Mouse (Mus musculus) adrenal gland, adult 2 months (tissue): ENCODE results near the gene Mcf2l. TPM values are rescaled to one million over a fixed set of nuclear protein-coding genes. Genes with fewer than 3 reads are reported as not detected.
A peak's percentile ranks its signal among the peaks of the same experiment; 100 is the strongest.

Source experiments
- DNase-seq: peaks from one replicate; pipeline ENCODE4 v3.0.0; 2021
- polyA plus RNA-seq: library from polyadenylated mRNA; depleted of rRNA; stranded (reverse); fragments of >200 nt; gene quantifications from 2 replicates; pipeline ENCODE4 v1.2.3, GENCODE M21; 2012
- total RNA-seq, 2 experiments: library from RNA; stranded (reverse); gene quantifications; 2 replicates each; pipeline ENCODE4 v1.2.3; 2021

Mcf2l gene
- total and polyA plus RNA-seq, 3 experiments: 9.6 to 25.4 (median 24.0) TPM

DNA sequence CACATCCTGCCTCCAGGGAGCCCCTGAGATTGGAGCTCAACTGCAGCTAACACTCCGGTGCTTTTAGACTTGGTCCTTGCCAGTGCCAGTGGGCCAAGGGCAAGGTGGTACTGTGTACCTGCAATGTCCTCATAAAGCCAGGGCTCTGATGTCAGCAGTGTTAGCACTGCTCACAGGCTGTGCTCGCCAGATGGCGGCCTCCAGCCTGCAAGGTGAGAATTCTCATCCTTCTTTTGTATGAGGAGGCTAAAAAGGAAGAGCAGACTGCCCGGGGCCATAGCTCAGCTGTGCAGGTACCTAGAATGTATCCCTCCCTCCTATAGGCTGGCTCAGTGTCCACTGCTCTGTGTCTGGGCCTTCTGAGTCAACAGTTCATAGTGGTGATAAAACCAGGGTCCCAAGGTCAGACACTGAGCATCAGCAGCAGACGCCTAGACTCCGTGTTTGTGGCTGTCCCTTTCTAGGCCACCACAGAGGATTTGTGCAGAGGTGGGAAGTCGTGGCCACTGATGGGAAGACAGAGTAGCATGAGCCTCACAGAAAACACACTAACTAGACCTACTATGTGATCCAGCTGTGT, 77.5 kb downstream of the Mcf2l start:
- DNase-seq: peak; percentile 28

DNA sequence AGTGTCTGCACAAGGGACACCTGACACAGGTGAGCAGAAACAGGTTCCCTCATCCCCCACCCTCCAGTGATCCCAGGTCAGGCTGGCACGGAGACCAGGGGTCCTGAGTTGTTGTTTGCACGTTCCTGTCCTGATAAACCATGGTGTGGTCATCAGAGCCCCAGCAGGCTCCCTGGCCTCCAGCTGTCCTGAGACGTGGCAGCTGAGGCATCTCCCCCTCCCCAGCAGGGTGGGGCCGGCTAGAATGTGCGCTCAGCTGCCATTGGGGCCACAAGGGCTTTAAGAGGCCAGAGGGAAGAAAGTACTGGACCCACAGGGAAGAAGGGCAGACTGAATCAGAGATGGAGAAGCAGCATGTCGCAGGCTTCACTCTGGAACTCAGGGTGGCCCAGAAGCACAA, 79.1 kb downstream of the Mcf2l start:
- DNase-seq: no peak

- no peak for DNase-seq
These were observed 81.8 kb downstream of the Mcf2l start for GRCm38 (mm10) chr8:12955362-12955879.

- no peak for DNase-seq
These were observed 82.3 kb downstream of the Mcf2l start for GRCm38 (mm10) chr8:12955880-12956279.

DNA sequence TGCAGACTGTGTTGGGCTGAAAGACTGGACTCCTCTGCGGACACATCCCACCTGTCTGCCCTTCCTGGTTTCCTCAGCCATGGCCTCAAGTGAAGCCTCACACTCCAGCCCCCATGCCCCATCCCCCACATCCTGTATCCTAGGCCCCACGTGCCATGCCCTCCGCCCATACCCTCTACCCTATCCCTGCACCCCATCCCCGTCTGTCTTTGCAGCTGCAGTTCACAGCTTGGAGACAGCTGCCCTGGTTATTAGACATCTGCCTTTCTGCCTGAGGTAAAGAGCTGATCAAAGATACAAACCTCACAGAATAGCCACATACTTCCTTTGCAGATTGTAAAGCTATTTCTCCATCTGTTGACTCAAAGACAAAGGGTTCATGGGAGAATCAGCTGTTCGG, 83.3 kb downstream of the Mcf2l start:
- DNase-seq: no peak

DNA sequence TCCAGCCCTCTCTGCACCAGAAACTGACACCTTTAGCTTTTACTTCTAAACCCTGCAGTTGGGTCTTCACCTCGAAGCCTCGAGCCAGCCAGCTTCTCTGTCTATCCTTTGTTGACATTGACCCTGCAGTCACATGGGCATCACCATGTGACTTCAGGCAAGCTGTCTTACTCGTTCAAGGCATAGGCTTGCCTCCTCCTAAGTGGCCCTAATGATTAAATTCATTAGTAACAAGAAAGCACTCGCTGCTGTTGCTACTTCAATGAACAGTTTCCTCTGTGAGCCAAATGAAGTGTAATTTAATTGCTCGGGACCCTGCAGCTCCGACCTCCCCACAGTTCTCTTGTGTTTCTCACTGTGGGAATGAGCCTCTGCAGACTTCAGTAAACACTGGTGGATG, 83.8 kb downstream of the Mcf2l start:
- no peak for DNase-seq

DNA sequence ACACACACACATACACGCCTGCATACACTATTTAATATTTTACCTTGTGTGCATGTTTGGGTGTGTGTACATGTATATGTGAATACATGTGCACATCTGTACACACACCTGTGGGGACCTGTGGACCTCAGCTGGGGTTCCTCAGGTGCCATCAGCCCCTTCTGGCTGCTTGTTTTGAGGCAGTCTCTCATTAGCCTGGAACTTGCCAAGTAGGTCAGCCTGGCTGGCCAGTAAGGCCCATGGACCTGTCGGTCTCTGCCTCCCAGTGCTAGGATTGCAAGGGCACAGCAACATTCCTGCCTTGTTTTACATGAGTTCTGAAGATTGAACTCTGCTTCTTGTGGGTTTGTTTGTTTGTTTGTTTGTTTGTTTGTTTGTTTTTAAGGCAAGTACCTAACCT, 87.0 kb downstream of the Mcf2l start:
- DNase-seq: no peak

GRCm38 (mm10) chr8:12961211-12961610, 87.6 kb downstream of the Mcf2l start:
- no peak for DNase-seq

DNA sequence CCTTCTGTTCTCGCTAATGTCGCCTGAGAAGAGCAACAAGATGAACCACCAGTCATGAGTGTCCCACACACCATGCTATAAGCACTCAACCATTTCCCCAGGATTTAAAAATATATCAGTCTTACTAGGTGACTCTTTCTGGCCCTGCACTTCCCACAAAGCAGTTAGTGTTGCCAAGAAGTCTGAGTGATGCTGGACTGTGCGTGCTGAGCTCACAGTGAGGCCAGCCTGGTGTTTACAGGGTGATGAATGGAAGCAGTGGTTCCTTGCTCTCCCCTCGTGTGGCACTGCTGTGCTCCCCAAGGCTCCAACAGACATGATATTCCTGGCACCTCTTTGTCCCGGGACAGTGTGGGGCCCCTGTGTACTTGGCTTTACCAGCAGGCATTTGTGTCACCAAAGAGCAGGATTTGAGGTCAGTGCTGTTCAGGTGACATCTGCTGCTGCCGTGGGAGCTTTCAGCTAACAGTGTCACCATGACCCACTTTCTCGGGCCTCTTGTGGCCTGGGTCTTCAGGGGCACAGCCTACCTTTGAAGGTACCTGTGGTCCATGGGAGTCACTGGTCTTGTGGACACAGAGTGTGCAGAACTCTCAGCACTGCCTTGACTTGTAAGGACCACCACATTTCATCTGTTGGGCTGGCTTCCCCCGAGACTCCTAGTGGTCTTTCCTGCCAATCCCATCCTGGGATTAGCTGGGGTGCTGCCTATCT, 88.4 kb downstream of the Mcf2l start:
- no peak for DNase-seq

DNA sequence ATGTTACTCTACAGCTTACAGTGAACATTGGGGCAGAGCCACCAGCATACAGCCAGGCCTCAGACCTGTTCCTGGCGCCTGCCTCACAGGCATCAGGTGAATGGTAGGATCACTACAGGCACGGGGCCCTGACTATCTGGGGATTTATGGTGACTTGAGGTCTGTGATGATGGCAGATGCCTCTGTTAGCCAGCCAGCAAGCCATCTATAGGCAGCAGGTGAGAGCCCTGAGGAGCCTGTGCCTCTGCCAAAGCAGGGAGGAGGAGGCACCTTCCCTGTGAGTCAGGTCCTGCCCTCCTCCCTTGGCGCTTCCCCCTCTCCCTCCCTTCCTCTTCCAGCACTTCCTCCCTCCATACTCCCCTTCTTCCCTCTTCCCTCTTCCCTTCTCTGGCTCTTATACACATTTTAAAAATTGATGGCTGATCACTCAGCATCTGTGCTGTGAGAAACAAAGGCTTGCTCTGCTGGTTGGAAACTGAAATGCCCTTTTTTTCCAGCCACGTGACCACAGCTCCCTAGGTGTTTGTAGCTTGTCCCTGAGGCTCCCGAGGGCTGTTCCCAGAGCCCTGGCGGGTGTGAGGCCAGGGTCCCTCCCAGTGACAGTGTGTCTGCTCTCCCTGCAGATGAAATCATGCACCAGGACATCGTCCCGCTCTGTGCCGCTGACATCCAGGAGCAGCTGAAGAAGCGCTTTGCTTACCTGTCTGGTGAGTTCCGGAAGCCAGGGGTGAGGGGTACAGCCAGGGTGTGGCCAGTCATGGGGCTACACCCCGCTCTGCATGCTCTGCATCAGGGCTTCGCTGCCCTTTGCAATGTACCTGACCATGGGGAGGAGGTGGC, 89.2 kb downstream of the Mcf2l start:
- no peak for DNase-seq

GRCm38 (mm10) chr8:12976290-12976689, 102.7 kb downstream of the Mcf2l start:
- no peak for DNase-seq

- no peak for DNase-seq
These were observed 103.1 kb downstream of the Mcf2l start for GRCm38 (mm10) chr8:12976723-12977122.

DNA sequence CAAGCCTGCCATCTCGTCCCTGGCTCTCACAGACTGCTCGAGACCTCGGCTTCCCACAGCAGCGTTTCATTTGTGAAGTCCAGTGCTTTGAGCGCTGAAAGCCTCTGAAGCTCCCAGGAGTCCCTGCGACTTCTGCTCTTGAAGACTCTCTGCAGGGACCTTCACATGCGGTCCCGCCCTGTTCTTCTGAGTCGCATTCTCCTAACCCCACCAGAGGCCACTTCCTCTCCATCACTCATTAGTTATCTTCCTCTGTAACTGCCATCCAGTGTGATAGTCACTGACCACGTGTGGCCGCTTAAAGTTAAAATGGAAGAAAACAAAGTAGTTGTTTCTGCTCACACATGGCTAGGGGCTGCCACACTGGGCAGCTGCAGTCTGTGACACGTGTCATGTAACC, 103.7 kb downstream of the Mcf2l start:
- no peak for DNase-seq

- no peak for DNase-seq
These were observed 104.7 kb downstream of the Mcf2l start for GRCm38 (mm10) chr8:12978308-12978707.

- DNase-seq: peak; percentile 37
These were observed 105.1 kb downstream of the Mcf2l start for GRCm38 (mm10) chr8:12978726-12979125.

DNA sequence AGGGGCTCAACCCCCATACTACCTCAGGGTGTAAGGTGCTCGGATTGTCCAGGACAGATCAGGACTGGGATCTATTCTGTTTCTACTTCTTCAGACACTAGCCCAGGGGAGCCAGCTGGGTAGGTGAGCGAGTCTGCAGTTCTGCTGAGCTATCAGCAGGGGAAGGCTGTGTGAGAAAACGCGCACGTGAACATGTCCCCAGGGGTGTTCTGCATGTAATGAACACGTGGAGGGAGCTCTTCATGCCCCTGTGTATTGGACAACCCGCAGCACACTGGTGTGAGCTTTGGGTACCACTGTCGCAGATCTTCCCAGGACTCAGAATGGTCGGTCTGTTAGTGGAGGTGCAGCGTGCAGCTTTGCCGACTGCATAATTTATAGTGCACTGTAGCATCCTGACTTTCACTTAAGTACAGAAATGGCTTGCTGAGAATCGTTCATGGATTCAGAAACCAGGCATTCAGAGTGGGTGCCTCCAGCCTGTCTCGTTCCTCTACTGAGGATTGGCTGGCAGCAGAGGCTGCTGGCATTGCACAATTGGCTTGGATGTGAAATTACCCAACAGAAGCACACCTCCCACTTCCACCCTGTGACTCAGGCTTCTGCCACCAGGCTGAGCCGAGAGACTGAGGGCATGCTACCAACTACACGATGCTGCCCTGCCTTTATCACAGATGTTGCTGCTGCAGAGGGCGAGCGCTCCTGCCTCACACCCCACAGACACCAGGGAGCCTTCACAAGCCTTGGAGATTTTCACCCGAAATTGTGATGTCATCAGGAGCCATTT, 110.3 kb downstream of the Mcf2l start:
- DNase-seq: peak; percentile 77

GRCm38 (mm10) chr8:12984601-12985243, 111.1 kb downstream of the Mcf2l start:
- DNase-seq: no peak

DNA sequence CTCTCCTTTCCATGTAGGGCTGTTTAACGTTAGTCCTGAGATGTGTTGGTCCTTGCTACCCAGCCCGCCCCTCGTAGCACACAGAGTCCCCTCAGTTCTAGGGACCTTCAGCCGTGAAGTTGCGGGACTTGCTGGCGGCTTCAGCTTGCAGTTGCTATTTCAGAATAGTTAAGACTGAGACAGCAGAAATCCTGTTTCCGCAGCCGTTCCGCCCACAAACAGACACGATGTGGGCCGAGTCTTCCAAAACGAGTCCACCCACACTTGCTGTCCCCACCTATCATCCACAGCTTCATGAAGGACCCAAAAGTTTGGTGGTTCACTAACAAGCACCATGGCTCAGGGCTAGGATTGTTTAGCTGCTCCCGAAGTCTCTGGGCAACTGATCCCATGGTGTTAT, 111.7 kb downstream of the Mcf2l start:
- DNase-seq: no peak

DNA sequence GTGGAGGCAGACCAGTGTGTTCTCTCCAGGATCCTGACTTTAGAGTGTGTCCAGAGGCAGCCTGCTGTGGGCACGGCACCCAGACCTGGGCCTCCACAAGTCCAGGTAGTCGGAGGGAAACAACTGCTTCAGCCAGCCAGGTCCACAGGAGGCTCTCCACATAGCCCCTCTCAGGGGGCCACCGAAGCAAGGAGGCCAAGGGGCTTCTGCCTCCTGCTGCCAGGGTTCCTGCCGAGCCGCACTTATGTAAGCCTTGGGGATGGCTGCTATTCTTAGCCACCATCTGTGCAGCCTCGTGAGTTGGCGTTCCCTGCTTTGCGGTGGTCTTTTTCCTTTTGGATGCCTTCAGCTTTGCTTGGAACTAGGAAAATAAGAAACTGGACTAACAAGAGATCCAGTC, 114.0 kb downstream of the Mcf2l start:
- no peak for DNase-seq

DNA sequence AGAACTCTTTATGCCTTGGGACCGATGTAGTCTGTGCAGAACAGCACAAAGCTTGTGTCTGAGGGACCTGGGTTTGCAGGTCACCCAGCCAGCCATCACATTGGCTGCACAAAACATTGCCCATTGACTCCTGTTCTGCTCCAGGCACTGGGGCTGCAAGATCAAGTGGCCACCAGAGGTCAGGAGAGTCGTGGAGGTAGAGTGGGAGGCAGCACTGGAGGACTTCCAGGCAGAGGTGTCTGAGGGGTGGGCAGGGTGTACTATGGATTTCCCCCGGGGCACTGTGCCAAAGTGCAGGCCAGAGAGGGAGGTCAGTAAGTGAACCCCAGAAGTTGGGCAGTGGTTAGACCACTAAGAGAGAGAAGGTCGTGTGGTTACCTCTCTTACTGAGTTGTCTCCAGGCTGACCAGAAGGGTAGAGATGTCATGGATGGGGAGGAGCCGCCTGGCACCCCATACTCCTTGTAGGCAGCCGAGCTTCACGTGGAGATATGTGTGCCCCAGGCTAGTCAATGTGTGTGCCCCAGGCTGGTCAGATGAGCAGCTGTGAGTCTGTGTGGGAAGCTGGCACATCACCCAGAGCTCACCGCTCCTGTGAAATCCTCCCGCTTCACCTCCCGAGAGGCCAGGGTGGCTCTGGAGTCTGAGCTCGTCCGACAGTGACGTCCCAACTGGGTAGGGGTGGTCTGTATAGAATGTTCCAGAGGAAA, 115.3 kb downstream of the Mcf2l start:
- DNase-seq: no peak

DNA sequence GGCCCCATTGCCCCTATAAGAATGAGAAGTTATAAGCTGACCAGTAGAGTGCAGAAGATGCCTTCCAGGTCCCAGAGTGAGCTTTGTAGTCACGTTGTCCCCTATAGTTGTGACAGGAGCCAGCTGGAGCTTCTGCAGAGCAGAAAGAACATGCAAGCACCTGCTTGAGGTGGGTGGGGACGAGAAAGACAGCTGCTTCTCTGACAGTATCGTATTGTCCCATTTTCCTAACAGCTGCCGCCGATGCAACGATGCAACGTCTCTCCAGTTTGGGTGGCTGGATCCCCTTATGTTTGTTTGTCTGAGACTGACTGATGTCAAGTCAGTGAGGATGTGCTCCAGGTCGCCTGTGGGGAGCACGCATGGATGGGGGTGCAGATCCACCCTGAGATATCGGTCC, 117.8 kb downstream of the Mcf2l start:
- no peak for DNase-seq
